Mouse (Mus musculus) cerebellum, adult 2 months (tissue): ENCODE data around the gene Megf11.

Experiments used
- CTCF ChIP-seq: fragments of 200-500 bp; IDR thresholded peaks from 2 replicates; pipeline ENCODE4 v1.5.1; 2011; ENCODE audit warnings: low read depth, mild to moderate bottlenecking, control low read depth, low read length, moderate library complexity, borderline replicate concordance; ENCODE audit not compliant: insufficient read depth
- POLR2A ChIP-seq: fragments of 200-500 bp; IDR thresholded peaks from 2 replicates; pipeline ENCODE4 v1.6.1; 2011; ENCODE audit warnings: low read length, control low read depth, borderline replicate concordance; ENCODE audit not compliant: insufficient read depth

DNA sequence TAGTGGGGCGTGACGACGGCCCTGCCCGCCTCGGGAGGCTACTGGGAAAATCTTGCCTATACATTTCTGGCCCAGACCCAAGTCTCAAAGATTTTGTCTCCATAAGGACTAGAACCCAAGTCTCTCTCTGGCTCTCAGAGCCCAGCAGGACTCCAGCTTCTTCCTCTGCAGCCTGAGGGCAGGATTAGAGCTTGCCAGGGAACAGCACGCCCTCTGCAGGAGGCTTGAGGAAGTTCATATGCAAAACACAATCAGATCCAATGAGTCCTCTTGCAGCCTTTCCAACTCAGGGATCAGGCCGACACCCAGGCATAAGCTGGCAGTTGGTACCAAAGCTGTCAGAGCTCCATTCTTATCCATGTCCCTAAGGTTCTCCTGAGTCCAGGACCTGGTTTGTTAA lies 122.6 kb downstream of the Megf11 start:
- no peak for TF ChIP-seq POLR2A
- peak; percentile 51; the same call in 1 of the 2 replicates for TF ChIP-seq CTCF
